Mouse (Mus musculus) mesoderm, embryonic 11.5 days (tissue): ENCODE measurements at regions not wholly inside any gene's neighbourhood (a gene's known extent, or its start where the extent isn't known, plus 50 kb on each side); places are given as distances from the start of the nearest gene placed in this dataset.

Source experiments
- DNase-seq: peaks from one replicate; pipeline ENCODE4 v3.0.0-alpha.2; 2012; ENCODE audit warnings: low read depth, low spot score

- no peak for DNase-seq
These were observed 60.3 kb upstream of the Wnt4 start for GRCm38 (mm10) chr4:137216908-137217497.

DNA sequence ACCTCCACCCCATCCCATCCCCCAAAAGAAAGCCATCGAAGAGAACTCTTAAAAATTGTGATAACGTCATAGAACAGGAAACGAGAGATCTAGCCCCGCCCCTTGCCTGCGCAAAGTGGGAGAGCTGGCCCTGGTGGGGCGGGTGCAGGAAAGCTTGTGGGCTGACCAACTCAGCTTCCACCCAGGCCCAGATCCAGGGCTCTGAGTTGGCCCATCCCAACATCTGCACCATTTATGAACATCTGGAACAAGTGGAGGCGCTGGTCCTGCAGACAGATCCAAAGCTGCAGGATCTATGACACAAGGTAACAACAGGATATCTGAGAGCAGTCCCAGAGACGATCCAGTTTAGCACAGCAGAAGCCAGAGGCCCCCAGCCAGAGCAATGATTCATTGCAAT lies 62.7 kb upstream of the Wnt4 start:
- DNase-seq, result no peak

DNA sequence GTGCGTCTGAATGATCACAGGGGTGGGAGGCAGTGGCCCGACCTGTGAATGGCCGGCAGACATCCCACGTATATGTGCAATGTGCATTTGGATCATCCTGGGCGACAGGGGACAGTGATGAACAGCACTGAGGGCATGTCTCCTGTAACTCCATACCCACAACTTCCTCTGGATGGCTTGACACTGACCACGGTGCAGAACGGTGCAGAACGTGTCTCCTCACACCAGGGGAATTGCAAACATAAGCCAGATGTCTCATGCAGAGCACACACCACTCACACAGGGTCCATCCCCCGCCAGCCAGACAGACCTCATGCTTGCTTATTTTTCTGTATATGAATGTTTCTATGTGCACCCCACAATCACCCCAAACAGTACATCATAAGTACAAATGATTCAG lies 64.4 kb upstream of the Wnt4 start:
- DNase-seq, result no peak

DNA sequence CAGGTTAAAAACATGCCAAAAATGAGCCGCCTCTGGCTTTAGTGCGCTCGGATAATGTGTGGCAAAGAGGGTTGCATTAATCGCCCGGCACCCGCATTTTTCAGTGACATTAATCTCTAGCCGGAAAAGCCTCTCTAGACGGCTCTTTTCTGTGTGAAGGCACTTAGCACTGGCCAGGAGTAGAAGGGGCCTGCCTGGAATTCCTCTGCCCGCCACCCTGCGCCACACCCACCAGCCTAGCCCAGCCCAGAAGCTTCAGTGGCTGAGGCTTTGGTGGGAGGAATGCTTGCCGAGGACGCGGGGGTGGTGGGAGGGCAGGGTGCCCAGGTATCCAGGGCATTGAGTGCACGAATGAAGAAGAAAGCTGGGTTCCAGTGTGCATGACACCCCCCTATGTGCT lies 65.2 kb upstream of the Wnt4 start:
- peak; percentile 35 for DNase-seq

- no peak for DNase-seq
These were observed 66.0 kb upstream of the Wnt4 start for GRCm38 (mm10) chr4:137211288-137211687.

DNA sequence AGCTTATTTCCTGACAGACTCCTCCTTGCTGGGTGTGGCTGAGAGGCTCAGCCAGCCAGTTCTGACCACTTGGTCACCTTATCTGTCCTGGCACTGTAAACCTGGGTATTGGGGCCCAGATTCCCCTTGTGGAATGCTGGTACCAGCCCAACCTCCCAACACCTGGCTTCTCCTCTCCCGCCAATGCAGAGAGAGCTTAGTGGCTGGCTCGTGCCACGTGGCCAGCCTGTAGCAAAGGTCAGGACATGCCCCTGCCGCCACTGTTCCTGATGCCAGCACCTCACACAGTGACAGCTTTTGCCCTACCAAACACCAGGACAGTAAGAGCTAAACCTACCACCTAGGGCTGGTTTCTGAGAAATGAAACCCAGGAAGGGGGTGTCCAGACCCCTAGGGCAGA lies 66.8 kb upstream of the Wnt4 start:
- no peak for DNase-seq

- no peak for DNase-seq
These were observed 76.3 kb upstream of the Wnt4 start for GRCm38 (mm10) chr4:137200968-137201367.

- DNase-seq, result no peak
These were observed 76.9 kb upstream of the Wnt4 start for GRCm38 (mm10) chr4:137200426-137200825.

DNA sequence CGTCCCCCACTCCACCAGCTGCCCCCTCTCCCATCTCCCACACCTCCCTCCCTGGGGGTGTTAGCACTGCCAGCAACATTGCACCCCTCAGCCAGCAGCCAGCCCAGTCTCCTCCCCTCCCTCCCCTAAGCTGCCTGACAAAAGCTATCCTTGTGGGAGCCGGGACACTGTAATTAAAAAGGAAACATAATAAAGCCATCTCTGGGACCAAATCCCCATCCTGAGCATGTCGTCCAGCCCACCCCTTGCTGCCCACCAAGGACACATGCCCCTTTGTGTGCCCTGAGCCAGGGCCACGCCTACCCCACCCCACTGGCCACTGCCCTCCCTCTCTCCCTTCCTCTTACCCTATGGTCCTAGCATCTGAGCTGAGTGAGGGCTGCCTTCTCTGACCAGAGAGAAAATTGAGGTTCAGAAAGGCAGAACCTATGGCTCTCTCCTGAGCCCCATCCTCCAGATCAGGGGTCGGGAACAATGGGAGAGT lies 80.8 kb upstream of the Wnt4 start:
- no peak for DNase-seq

GRCm38 (mm10) chr4:137194106-137194505 lies 83.2 kb upstream of the Wnt4 start:
- DNase-seq, result no peak

GRCm38 (mm10) chr4:137190625-137191024 lies 86.7 kb upstream of the Wnt4 start:
- DNase-seq, result no peak

GRCm38 (mm10) chr4:137189801-137190200 lies 87.5 kb upstream of the Wnt4 start:
- no peak for DNase-seq

GRCm38 (mm10) chr4:137189058-137189457 lies 88.2 kb upstream of the Wnt4 start:
- DNase-seq, result no peak

DNA sequence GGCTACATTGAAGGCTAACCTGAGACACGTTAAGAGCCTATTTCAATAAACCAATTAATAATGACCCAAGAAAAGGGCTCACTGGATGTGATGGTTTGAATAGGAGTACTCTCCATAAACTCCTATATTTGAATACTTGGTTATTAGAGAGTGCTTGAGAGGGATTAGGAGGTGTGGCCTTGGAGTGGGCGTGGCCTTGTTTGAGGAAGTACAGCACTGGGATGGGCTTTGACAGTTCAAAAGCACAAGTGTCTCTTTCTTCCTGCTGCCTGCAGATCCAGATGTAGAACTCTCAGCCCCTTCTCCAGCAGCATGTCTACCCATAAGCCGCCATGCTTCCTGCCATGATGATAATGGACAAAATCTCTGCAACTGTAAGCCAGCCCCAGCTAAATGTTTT lies 89.7 kb upstream of the Wnt4 start:
- DNase-seq, result no peak

DNA sequence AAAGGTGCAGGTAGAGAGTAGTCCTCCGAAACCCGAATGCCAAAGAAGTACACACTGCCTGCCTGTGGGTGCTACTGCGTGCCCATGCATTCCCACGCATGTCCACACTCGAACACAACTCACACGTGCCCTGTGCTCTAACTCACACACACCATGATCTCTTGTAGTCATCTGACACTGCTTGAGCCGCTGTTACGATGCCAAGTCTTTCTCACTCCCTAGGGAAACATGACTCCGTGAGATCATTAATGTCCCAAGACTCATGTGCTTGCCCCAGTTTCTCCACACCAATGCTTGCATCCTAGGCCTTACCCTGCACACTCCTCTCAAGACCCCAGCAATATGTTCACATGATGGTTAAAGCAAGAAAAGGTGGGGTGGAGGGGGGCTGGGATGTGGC lies 90.2 kb upstream of the Wnt4 start:
- no peak for DNase-seq

DNA sequence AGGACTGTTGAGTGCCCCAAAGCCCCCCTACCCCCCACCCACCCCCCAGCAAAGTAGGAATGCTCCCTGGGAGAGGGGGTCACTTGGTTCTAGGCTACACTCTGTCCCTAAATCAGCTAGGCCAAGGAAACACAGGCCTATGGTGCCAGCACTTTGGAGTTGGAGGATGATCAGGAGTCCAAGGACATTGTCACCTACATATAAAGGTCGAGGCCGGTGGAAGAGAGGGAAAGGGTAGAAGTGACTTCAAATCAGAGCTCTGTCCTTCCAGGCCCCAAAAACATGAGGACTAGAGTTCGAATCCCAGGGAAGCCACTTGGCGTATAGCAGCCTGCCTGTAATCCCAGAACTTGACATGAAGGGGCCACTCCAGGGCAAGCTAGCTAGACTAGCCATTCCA lies 92.3 kb upstream of the Wnt4 start:
- DNase-seq, result no peak

GRCm38 (mm10) chr4:137183181-137183850 lies 94.0 kb upstream of the Wnt4 start:
- DNase-seq, result no peak

GRCm38 (mm10) chr4:137182547-137182946 lies 94.7 kb upstream of the Wnt4 start:
- DNase-seq, result no peak

DNA sequence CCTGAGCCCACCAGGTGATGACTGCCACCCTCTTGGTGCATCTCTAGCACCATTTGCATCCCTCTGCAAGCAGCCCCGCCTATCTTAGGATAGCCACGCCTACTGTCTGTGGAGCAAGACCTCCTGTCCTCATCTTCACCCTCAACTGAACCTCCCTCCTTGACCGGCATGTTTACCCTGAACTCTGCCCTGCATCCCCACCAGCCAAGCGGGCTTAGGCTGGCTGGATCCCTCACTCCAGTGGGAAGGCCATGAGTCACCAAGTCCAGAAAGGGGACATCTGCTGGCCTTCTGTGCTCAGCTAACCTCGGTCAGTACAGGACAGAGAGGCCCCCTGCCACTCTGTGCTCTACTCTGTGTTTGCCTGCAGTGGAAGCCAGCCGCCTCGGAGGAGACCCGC lies 96.0 kb upstream of the Wnt4 start:
- no peak for DNase-seq

DNA sequence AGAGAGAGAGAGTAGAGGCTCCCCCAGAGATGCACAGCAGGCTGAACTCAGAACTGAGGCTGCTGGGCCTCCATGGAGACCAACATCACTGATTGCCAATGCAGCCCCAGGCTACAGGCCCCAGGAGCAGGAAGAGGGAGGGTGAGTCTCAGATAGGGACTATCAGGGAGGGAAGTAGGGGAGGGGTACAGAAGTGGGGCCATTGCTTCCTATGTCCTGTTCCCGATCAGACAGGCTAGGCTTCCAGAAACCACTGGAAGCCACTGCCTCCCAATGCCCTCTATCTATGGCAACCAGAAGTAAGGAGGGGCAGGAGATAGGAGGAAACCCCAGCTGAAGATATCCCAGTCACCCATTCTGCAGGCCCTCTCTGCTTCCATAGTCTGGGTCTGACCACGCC lies 97.2 kb upstream of the Wnt4 start:
- DNase-seq, result no peak

DNA sequence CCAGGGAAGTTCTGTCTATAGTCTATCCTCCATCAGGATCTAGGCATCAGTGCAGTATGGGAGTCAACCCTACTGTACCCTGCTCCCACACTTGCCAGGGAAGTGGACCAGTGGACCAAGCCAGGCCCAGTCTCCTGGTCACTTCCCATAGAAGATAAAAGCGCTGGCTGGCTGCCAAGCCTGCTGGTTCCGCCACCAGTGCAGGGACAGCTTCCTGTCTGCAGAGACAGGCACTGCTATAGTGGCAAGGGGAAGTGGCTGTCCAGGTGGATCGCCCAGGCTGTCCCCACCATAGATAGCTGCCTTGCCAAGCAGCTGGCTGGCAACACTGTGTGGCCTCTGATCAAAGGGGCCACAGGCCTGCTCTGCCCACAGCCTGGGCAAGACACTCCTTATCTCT lies 98.5 kb upstream of the Wnt4 start:
- DNase-seq, result no peak

DNA sequence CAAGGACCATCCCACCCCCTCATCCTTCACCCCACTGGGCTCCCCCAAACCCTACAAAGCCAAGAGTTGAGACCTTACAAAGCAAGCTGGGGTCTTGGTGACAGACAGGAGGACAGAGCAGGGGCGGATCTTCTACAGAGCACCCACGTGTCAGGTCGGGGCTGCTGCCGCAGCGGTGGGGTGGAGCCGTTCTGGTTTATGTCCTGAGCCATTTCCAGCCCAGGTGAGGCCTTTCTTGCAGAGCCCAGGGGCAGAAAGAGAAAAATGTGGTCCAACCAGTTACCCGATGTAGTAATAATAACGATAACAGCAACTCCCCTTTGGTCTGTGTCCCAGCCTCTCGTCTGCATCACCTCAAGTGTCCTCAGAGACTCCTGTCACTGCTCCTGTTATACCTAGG lies 112.4 kb upstream of the Wnt4 start:
- no peak for DNase-seq

GRCm38 (mm10) chr4:137164429-137164828 lies 112.9 kb upstream of the Wnt4 start:
- peak; percentile 85 for DNase-seq

DNA sequence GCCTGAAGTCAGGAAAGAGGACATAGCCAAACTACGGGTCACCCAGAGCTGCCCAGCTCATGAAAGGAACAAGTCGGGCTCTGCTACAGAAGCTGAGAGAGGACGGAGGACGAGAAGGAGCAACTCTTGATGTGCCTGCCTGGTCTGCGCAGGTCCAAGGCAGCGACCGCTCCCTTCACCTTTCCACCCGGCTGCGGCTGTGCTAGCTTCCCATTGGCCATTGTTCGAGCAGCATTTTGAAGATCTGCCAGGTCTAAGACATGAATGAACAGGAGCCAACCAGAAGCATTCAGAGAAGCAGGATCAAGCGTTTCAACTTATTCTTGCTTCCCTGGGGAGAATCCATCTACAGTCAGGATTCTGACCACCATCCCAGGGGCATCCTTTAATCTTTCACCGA lies 113.3 kb upstream of the Wnt4 start:
- DNase-seq, result no peak
